Mouse (Mus musculus): ENCODE data around the gene Vmn1r104. TPM values are rescaled to one million over a fixed set of nuclear protein-coding genes. Genes with fewer than 3 reads are reported as not detected.
"Not testable (repeated sequence)": the region's sequence is repeated elsewhere in the genome, so short reads cannot be mapped to it uniquely, and the experiment has no call there.

Gene Vmn1r104
- not detected for total RNA-seq (2021)
- long read RNA-seq, experiment 1 = 0 reads
- long read RNA-seq, experiment 2 = 0 reads

DNA sequence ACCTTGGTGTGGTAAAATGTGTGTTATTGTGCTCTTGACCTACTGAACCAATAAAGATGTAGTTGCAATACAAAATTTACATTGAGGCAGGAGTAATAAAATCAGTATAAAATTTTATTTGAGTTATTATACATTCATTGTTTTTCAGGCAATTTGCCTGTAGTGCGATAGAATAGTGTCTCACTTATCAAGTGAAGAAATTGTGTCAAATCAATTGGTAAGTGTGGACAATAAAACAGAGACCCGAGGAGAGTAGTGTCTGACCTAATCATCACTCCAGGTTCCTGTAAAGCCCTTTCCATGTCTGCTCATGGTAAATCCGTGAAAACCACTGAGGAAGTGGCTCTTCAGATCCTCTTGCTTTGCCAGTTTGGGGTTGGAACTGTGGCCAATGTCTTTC lies at the start of gene Vmn1r104:
Gene Vmn1r104 (plus strand): TSS at position 301 of the 400 bp plus-strand sequence.
- not testable (repeated sequence) for DNase-seq

DNA sequence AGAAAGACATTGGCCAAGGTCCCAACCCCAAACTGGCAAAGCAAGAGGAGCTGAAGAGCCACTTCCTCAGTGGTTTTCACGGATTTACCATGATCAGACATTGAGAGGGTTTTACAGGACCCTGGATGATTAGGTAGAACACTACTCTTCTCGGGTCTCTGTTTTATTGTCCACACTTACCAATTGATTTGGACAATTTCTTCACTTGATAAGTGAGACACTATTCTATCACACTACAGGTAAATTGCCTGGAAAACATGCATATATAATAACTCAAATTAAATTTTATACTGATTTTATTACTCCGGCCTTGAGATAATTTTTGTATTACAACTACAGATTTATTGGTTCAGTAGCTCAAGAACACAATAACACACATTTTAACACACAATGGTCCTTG lies 23.2 kb upstream of the Vmn1r104 start, which contains the start of gene Vmn1r103:
Gene Vmn1r103 (minus strand): TSS at position 101 of the 400 bp plus-strand sequence.
- DNase-seq = not testable (repeated sequence)

DNA sequence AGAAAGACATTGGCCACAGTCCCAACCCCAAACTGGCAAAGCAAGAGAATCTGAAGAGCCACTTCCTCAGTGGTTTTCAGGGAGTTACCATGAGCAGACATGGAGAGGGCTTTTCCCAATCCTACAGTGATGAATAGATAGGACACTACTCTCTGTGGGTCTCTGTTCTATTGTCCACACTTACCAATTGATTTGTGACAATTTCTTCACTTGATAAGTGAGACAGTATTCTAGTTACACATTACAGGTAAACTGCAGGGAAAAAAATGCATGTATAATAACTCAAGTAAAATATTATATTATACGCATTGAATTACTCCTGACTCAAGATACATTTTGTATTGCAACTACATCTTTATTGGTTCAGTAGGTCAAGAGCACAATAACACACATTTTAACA lies 12.0 kb downstream of the Vmn1r104 start, which contains the start of gene Gm5726:
Gene Gm5726 (minus strand): TSS at position 101 of the 400 bp plus-strand sequence.
- not testable (repeated sequence) for DNase-seq

DNA sequence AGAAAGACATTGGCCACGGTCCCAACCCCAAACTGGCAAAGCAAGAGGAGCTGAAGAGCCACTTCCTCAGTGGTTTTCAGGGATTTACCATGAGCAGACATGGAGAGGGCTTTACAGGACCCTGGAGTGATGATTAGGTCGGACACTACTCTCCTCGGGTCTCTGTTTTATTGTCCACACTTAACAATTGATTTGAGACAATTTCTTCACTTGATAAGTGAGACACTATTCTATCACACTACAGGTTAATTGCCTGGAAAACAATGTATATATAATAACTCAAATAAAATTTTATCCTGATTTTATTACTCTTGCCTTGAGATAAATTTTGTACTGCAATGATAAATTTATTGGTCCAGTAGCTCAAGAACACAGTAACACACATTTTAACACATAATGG lies 42.5 kb downstream of the Vmn1r104 start, which contains the start of gene Gm4141:
Gene Gm4141 (minus strand): TSS at position 101 of the 400 bp plus-strand sequence.
- DNase-seq = not testable (repeated sequence)

Other genes with a start within 250 kb of the Vmn1r104 start
- gene Gm4133, start 199.8 kb upstream of the Vmn1r104 start, total RNA-seq (2021) = not detected
- not detected for gene Gm5728, start 158.4 kb upstream of the Vmn1r104 start, total RNA-seq (2021)
- not detected for gene Vmn1r100, start 115.9 kb upstream of the Vmn1r104 start, total RNA-seq (2021)
- gene Vmn1r101, start 91.2 kb upstream of the Vmn1r104 start, total RNA-seq (2021) = not detected
- not detected for gene Gm10670, start 58.9 kb upstream of the Vmn1r104 start, total RNA-seq (2021)
- not detected for gene Vmn1r103, start 23.3 kb upstream of the Vmn1r104 start, total RNA-seq (2021)
- not detected for gene Gm5726, start 11.9 kb downstream of the Vmn1r104 start, total RNA-seq (2021)
- gene Gm4141, start 42.4 kb downstream of the Vmn1r104 start, total RNA-seq (2021) = not detected
- gene Gm4513, start 65.2 kb downstream of the Vmn1r104 start, total RNA-seq (2021) = not detected
- not detected for gene Vmn1r107, start 135.1 kb downstream of the Vmn1r104 start, total RNA-seq (2021)
- gene Vmn1r111, start 169.4 kb downstream of the Vmn1r104 start, total RNA-seq (2021) = not detected
- gene Gm10668, start 196.8 kb downstream of the Vmn1r104 start, total RNA-seq (2021) = not detected
- gene Vmn1r112, start 237.3 kb downstream of the Vmn1r104 start, total RNA-seq (2021) = not detected

All from gastrocnemius, postnatal 25 days (tissue).